Mouse (Mus musculus): Measurements from ENCODE around the gene Ptgr2.
"Not testable (repeated sequence)": the region's sequence is repeated elsewhere in the genome, so short reads cannot be mapped to it uniquely, and the experiment has no call there.

Ptgr2 gene

GRCm38 (mm10) chr12:84311306-84311705, 26.3 kb downstream of the Ptgr2 start:
- DNase-seq = peak; percentile 55

- DNase-seq = peak; percentile 72
These were observed 31.0 kb downstream of the Ptgr2 start for GRCm38 (mm10) chr12:84316006-84316405.

- peak; percentile 99 for DNase-seq
These were observed 31.9 kb downstream of the Ptgr2 start, which contains the start of gene Zfp410 for GRCm38 (mm10) chr12:84316721-84317621. Zfp410 (plus strand) TSS chr12:84316852.

- peak; percentile 95 for DNase-seq
These were observed 42.1 kb downstream of the Ptgr2 start for GRCm38 (mm10) chr12:84327111-84327512.

GRCm38 (mm10) chr12:84336963-84337625, 52.1 kb downstream of the Ptgr2 start:
- peak; percentile 71 for DNase-seq

GRCm38 (mm10) chr12:84347192-84347591, 62.2 kb downstream of the Ptgr2 start:
- DNase-seq = peak; percentile 86

GRCm38 (mm10) chr12:84358699-84359098, 73.7 kb downstream of the Ptgr2 start:
- not testable (repeated sequence) for DNase-seq

GRCm38 (mm10) chr12:84361555-84362489, 76.8 kb downstream of the Ptgr2 start, which contains the start of the genes Coq6 and Fam161b:
Coq6 (plus strand) TSS chr12:84361657.
Fam161b (minus strand) TSS chr12:84361833.
- DNase-seq = peak; percentile 100

GRCm38 (mm10) chr12:84362872-84363271, 77.8 kb downstream of the Ptgr2 start:
- no peak for DNase-seq

- no peak for DNase-seq
These were observed 79.3 kb downstream of the Ptgr2 start for GRCm38 (mm10) chr12:84364291-84364690.

- DNase-seq = no peak
These were observed 80.1 kb downstream of the Ptgr2 start for GRCm38 (mm10) chr12:84365137-84365536.
